Mouse (Mus musculus): Measurements from ENCODE around the gene Adat1. TPM values are rescaled to one million over a fixed set of nuclear protein-coding genes. Genes with fewer than 3 reads are reported as not detected.

Adat1 gene
- polyA plus RNA-seq, 1 experiment from 2014 or later: 9.5 TPM

GRCm38 (mm10) chr8:111967246-111967870, 24.7 kb downstream of the Adat1 start:
- Histone ChIP-seq H3K4me3 (ENCODE audit: low read depth, low read length) (no peak overlapping the region), H3K27ac (ENCODE audit: low read length) (no peak overlapping the region), H3K4me2 (replicated peaks; ENCODE audit: low read depth, low read length) (no peak overlapping the region), H3K27me3 (ENCODE audit: control insufficient read depth, insufficient read depth, low read length) (no peaks in the 10 kb centered on the region), H3K4me1 (ENCODE audit: control insufficient read depth, insufficient read depth, low read length) (no peaks in the 10 kb centered on the region), H3K36me3 (ENCODE audit: control insufficient read depth, insufficient read depth, low read length) (no peaks in the 10 kb centered on the region; the same call in none of the 2 replicates), H3K9me3 (ENCODE audit: control insufficient read depth, low read depth, low read length) (no peaks in the 10 kb centered on the region), H3K9ac (replicated peaks; ENCODE audit: low read depth, low read length) (no peak overlapping the region)
- ATAC-seq (ENCODE audit: insufficient number of reproducible peaks, insufficient read depth, low FRiP score, low read depth): no peak
- WGBS: 85% methylated on average over 5 of the region's 5 CpGs

- Histone ChIP-seq H3K9ac (replicated peaks; ENCODE audit: low read depth, low read length) (no peak overlapping the region), H3K36me3 (ENCODE audit: control insufficient read depth, insufficient read depth, low read length) (no peaks in the 10 kb centered on the region; the same call in none of the 2 replicates), H3K4me2 (replicated peaks; ENCODE audit: low read depth, low read length) (no peak overlapping the region), H3K4me1 (ENCODE audit: control insufficient read depth, insufficient read depth, low read length) (no peaks in the 10 kb centered on the region), H3K4me3 (ENCODE audit: low read depth, low read length) (no peak overlapping the region), H3K27me3 (ENCODE audit: control insufficient read depth, insufficient read depth, low read length) (no peaks in the 10 kb centered on the region), H3K27ac (ENCODE audit: low read length) (no peak overlapping the region), H3K9me3 (ENCODE audit: control insufficient read depth, low read depth, low read length) (no peaks in the 10 kb centered on the region)
- 69% methylated on average over 7 of the region's 7 CpGs for WGBS
- no peak for ATAC-seq (ENCODE audit: insufficient number of reproducible peaks, insufficient read depth, low FRiP score, low read depth)
These were observed 27.1 kb downstream of the Adat1 start for GRCm38 (mm10) chr8:111964849-111965561.

- Histone ChIP-seq H3K9me3 (ENCODE audit: control insufficient read depth, low read depth, low read length) (no peaks in the 10 kb centered on the region), H3K36me3 (ENCODE audit: control insufficient read depth, insufficient read depth, low read length) (no peaks in the 10 kb centered on the region; the same call in none of the 2 replicates), H3K4me3 (ENCODE audit: low read depth, low read length) (no peak overlapping the region), H3K27me3 (ENCODE audit: control insufficient read depth, insufficient read depth, low read length) (no peaks in the 10 kb centered on the region), H3K27ac (ENCODE audit: low read length) (no peak overlapping the region), H3K4me1 (ENCODE audit: control insufficient read depth, insufficient read depth, low read length) (no peaks in the 10 kb centered on the region), H3K4me2 (replicated peaks; ENCODE audit: low read depth, low read length) (no peak overlapping the region), H3K9ac (replicated peaks; ENCODE audit: low read depth, low read length) (no peak overlapping the region)
- no peak for ATAC-seq (ENCODE audit: insufficient number of reproducible peaks, insufficient read depth, low FRiP score, low read depth)
- WGBS: 51% methylated on average over 5 of the region's 5 CpGs
These were observed 27.8 kb downstream of the Adat1 start for GRCm38 (mm10) chr8:111964351-111964750.

GRCm38 (mm10) chr8:111963546-111963945, 28.6 kb downstream of the Adat1 start:
- Histone ChIP-seq H3K27ac (ENCODE audit: low read length) (no peak overlapping the region), H3K4me3 (ENCODE audit: low read depth, low read length) (no peak overlapping the region), H3K4me2 (replicated peaks; ENCODE audit: low read depth, low read length) (no peak overlapping the region), H3K27me3 (ENCODE audit: control insufficient read depth, insufficient read depth, low read length) (no peaks in the 10 kb centered on the region), H3K36me3 (ENCODE audit: control insufficient read depth, insufficient read depth, low read length) (no peaks in the 10 kb centered on the region; the same call in none of the 2 replicates), H3K9ac (replicated peaks; ENCODE audit: low read depth, low read length) (no peak overlapping the region), H3K4me1 (ENCODE audit: control insufficient read depth, insufficient read depth, low read length) (no peaks in the 10 kb centered on the region), H3K9me3 (ENCODE audit: control insufficient read depth, low read depth, low read length) (no peaks in the 10 kb centered on the region)
- 91% methylated on average over 4 of the region's 4 CpGs for WGBS
- no peak for ATAC-seq (ENCODE audit: insufficient number of reproducible peaks, insufficient read depth, low FRiP score, low read depth)

- ATAC-seq (ENCODE audit: insufficient number of reproducible peaks, insufficient read depth, low FRiP score, low read depth): no peak
- WGBS: 75% methylated on average over 10 of the region's 10 CpGs
- Histone ChIP-seq H3K27ac (ENCODE audit: low read length) (no peak overlapping the region), H3K9ac (replicated peaks; ENCODE audit: low read depth, low read length) (no peak overlapping the region), H3K4me2 (replicated peaks; ENCODE audit: low read depth, low read length) (no peak overlapping the region), H3K4me3 (ENCODE audit: low read depth, low read length) (no peak overlapping the region), H3K9me3 (ENCODE audit: control insufficient read depth, low read depth, low read length) (no peaks in the 10 kb centered on the region), H3K27me3 (ENCODE audit: control insufficient read depth, insufficient read depth, low read length) (no peaks in the 10 kb centered on the region), H3K4me1 (ENCODE audit: control insufficient read depth, insufficient read depth, low read length) (no peaks in the 10 kb centered on the region), H3K36me3 (ENCODE audit: control insufficient read depth, insufficient read depth, low read length) (no peaks in the 10 kb centered on the region; the same call in 1 of the 2 replicates)
These were observed 29.0 kb downstream of the Adat1 start for GRCm38 (mm10) chr8:111963091-111963490.

GRCm38 (mm10) chr8:111962589-111962988, 29.5 kb downstream of the Adat1 start:
- H3K9ac ChIP-seq (replicated peaks; ENCODE audit: low read depth, low read length): no peak overlapping the region
- 63% methylated on average over 1 of the region's 1 CpGs for WGBS
- H3K36me3 ChIP-seq (ENCODE audit: control insufficient read depth, insufficient read depth, low read length): no peaks in the 10 kb centered on the region
- H3K9me3 ChIP-seq (ENCODE audit: control insufficient read depth, low read depth, low read length): no peaks in the 10 kb centered on the region
- H3K4me3 ChIP-seq (ENCODE audit: low read depth, low read length): no peak overlapping the region
- no peaks in the 10 kb centered on the region for H3K27me3 ChIP-seq (ENCODE audit: control insufficient read depth, insufficient read depth, low read length)
- ATAC-seq (ENCODE audit: insufficient number of reproducible peaks, insufficient read depth, low FRiP score, low read depth): no peak
- no peaks in the 10 kb centered on the region for H3K4me1 ChIP-seq (ENCODE audit: control insufficient read depth, insufficient read depth, low read length)
- H3K4me2 ChIP-seq (replicated peaks; ENCODE audit: low read depth, low read length): no peak overlapping the region
- H3K27ac ChIP-seq (ENCODE audit: low read length): no peak overlapping the region

GRCm38 (mm10) chr8:111961330-111961729, 30.8 kb downstream of the Adat1 start:
- no peaks in the 10 kb centered on the region for H3K4me1 ChIP-seq (ENCODE audit: control insufficient read depth, insufficient read depth, low read length)
- H3K9ac ChIP-seq (replicated peaks; ENCODE audit: low read depth, low read length): no peak overlapping the region
- H3K4me2 ChIP-seq (replicated peaks; ENCODE audit: low read depth, low read length): no peak overlapping the region
- no peaks in the 10 kb centered on the region for H3K9me3 ChIP-seq (ENCODE audit: control insufficient read depth, low read depth, low read length)
- 58% methylated on average over 3 of the region's 3 CpGs for WGBS
- ATAC-seq (ENCODE audit: insufficient number of reproducible peaks, insufficient read depth, low FRiP score, low read depth): no peak
- H3K36me3 ChIP-seq (ENCODE audit: control insufficient read depth, insufficient read depth, low read length): peaks cover 8% of the 10 kb centered on the region; the same call in 1 of the 2 replicates
- H3K27ac ChIP-seq (ENCODE audit: low read length): no peak overlapping the region
- H3K27me3 ChIP-seq (ENCODE audit: control insufficient read depth, insufficient read depth, low read length): no peaks in the 10 kb centered on the region
- no peak overlapping the region for H3K4me3 ChIP-seq (ENCODE audit: low read depth, low read length)

- H3K27ac ChIP-seq (ENCODE audit: low read length): no peak overlapping the region
- H3K4me1 ChIP-seq (ENCODE audit: control insufficient read depth, insufficient read depth, low read length): no peaks in the 10 kb centered on the region
- no peak overlapping the region for H3K4me3 ChIP-seq (ENCODE audit: low read depth, low read length)
- no peak for ATAC-seq (ENCODE audit: insufficient number of reproducible peaks, insufficient read depth, low FRiP score, low read depth)
- no peaks in the 10 kb centered on the region for H3K9me3 ChIP-seq (ENCODE audit: control insufficient read depth, low read depth, low read length)
- no peak overlapping the region for H3K9ac ChIP-seq (replicated peaks; ENCODE audit: low read depth, low read length)
- H3K27me3 ChIP-seq (ENCODE audit: control insufficient read depth, insufficient read depth, low read length): no peaks in the 10 kb centered on the region
- no peak overlapping the region for H3K4me2 ChIP-seq (replicated peaks; ENCODE audit: low read depth, low read length)
- H3K36me3 ChIP-seq (ENCODE audit: control insufficient read depth, insufficient read depth, low read length): peaks cover 9% of the 10 kb centered on the region; the same call in 1 of the 2 replicates
- WGBS: 68% methylated on average over 15 of the region's 15 CpGs
These were observed 31.3 kb downstream of the Adat1 start for GRCm38 (mm10) chr8:111960591-111961321.
